Mouse (Mus musculus) liver, embryonic 14.5 days (tissue): Measurements from ENCODE around the gene Tsg101. TPM values are rescaled to one million over a fixed set of nuclear protein-coding genes. Genes with fewer than 3 reads are reported as not detected.

Experiments used
- ATAC-seq: fragments of 200-750 bp; cut with Nextera tagmentation; 2 replicates; pipeline ENCODE4 v1.8.0; 2017; ENCODE audit warnings: moderate number of reproducible peaks, mild to moderate bottlenecking, moderate library complexity; ENCODE audit not compliant: insufficient read depth
- DNase-seq, 3 experiments: peaks; one replicate each; pipeline ENCODE4 v3.0.0-alpha.2; 2012 to 2013; ENCODE audit warnings: low read depth in 3 of 3, low spot score in 3 of 3
- H3K27ac ChIP-seq: fragments of 300-500 bp; sonication (generic); 2 replicates; pipeline ENCODE4 v1.5.1; 2014; ENCODE audit warnings: moderate library complexity, mild to moderate bottlenecking, control low read depth, inconsistent platforms
- H3K27me3 ChIP-seq: fragments of 300-500 bp; sonication (generic); 2 replicates; pipeline ENCODE4 v1.6.1; 2014; ENCODE audit warnings: mild to moderate bottlenecking, low read length, moderate library complexity; ENCODE audit not compliant: control insufficient read depth, insufficient read depth
- H3K36me3 ChIP-seq: fragments of 300-500 bp; sonication (generic); replicated peaks from 2 replicates; pipeline ENCODE4 v1.6.1; 2014; ENCODE audit warnings: low read depth; ENCODE audit not compliant: control insufficient read depth, insufficient read depth
- H3K4me1 ChIP-seq, 2 experiments: fragments of 200-500 bp in 1 of 2; fragments of 300-500 bp in 1 of 2; sonication (generic) in 1 of 2; replicated peaks; 2 replicates each; pipeline ENCODE4 v1.6.1; 2012 to 2014; ENCODE audit warnings: antibody characterized with exemption in 1 of 2, inconsistent platforms in 1 of 2, low read length in 1 of 2; ENCODE audit not compliant: control insufficient read depth in 2 of 2, insufficient read depth in 2 of 2
- H3K4me2 ChIP-seq: fragments of 300-500 bp; sonication (generic); 2 replicates; pipeline ENCODE4 v1.6.1; 2014; ENCODE audit warnings: low read depth, mild to moderate bottlenecking, control low read depth, moderate library complexity
- H3K4me3 ChIP-seq, 2 experiments: fragments of 200-500 bp in 1 of 2; fragments of 300-500 bp in 1 of 2; sonication (generic) in 1 of 2; 2 replicates each; pipeline ENCODE4 v1.5.1; 2012 to 2014; ENCODE audit warnings: low read depth in 2 of 2, low read length in 2 of 2, mild to moderate bottlenecking in 2 of 2, control low read depth in 1 of 2, inconsistent platforms in 1 of 2, moderate library complexity in 1 of 2; ENCODE audit not compliant: insufficient read depth in 1 of 2
- H3K9ac ChIP-seq: fragments of 300-500 bp; sonication (generic); replicated peaks from 2 replicates; pipeline ENCODE4 v1.6.1; 2014; ENCODE audit warnings: mild to moderate bottlenecking, control low read depth, moderate library complexity
- H3K9me3 ChIP-seq: fragments of 300-500 bp; sonication (generic); 2 replicates; pipeline ENCODE4 v1.6.1; 2016; ENCODE audit warnings: low read length, mixed read lengths; ENCODE audit not compliant: control insufficient read depth
- CTCF ChIP-seq: IDR thresholded peaks from 2 replicates; pipeline ENCODE4 v1.5.1; 2016; ENCODE audit warnings: antibody characterized with exemption, low read depth, control low read depth
- EP300 ChIP-seq: IDR thresholded peaks from 2 replicates; pipeline ENCODE4 v1.6.1; 2016; ENCODE audit warnings: antibody characterized with exemption, low read depth
- WGBS: fragments of 180-500 bp; shearing (Covaris S2); extraction: QIAGEN DNeasy Blood & Tissue Kit; methylation state at CpG from one replicate; pipeline ENCODE4 v1.1.7; 2014; ENCODE audit not compliant: insufficient replicate concordance; 5-methylcytosine and 5-hydroxymethylcytosine counted together
- polyA plus RNA-seq, 2 experiments: library from polyadenylated mRNA; depleted of rRNA in 1 of 2; stranded (reverse) in 1 of 2; unstranded in 1 of 2; fragments of >200 nt; fragmentation: Nextera tagmentation in 1 of 2; extraction: Ambion mirVana in 1 of 2; gene quantifications; 2 replicates each; pipeline versions ENCODE4 v1.2.1 to v1.2.3; 2012 to 2014

Gene Tsg101
- polyA plus RNA-seq, 2 experiments = 18.8 to 67.3 TPM

DNA sequence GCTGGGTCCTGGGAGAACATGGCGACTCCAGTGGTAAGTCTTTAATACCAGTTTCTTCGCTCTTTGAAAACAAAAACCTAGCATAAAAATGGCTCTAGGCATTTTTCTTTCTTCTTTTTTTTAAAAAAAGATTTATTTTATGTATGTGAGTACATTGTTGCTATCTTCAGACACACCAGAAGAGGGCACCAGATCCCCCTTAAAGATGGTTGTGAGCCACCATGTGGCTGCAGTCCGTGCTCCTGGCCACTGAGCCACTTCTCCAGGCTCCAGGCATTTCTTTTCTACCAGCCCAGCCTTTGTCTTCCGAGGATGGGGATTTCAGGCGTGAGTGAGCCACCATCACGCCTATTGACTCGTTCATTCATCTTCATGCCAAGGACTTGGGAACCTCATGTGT is 68.7 kb downstream of the Tsg101 start:
- Histone ChIP-seq H3K27ac (no peak overlapping the region), H3K27me3 (no peaks in the 10 kb centered on the region), H3K9ac (no peak overlapping the region), H3K4me1 (peaks cover 0 to 6% of the 10 kb centered on the region in 2 experiments; a peak in 1 of 4 replicates), H3K9me3 (no peaks in the 10 kb centered on the region), H3K4me2 (no peak overlapping the region), H3K4me3 (no peak overlapping the region), H3K36me3 (peaks cover 71% of the 10 kb centered on the region)
- TF ChIP-seq EP300 = no peak
- TF ChIP-seq CTCF = peak; percentile 32; the same call in 1 of the 2 replicates
- no peak for ATAC-seq
- DNase-seq = no peak
- WGBS = 76% methylated on average over 7 of the region's 7 CpGs

DNA sequence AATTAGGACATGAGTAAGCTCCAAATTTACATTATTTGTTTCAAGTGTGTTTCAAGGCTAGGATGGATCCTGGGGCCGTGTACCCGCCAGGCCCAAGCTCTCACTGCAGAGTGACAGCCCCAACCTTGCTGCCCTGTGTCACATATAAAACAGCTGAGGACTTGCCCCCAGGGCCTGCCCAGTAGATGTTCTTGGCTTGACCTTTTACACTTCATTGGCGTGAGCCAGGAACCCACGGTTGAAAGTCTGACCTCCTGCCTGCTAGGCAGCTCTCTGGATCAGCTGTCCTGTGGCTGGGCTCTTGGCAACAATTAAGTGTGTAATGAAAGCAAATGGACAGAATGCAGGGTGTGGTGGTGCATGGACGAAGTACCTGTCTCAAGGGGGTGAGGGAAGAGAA is 70.5 kb downstream of the Tsg101 start:
- H3K4me2 ChIP-seq = no peak overlapping the region
- ATAC-seq = no peak
- no peaks in the 10 kb centered on the region for H3K9me3 ChIP-seq
- DNase-seq = no peak
- peaks cover 0 to 15% of the 10 kb centered on the region in 2 experiments; a peak in 3 of 4 replicates for H3K4me1 ChIP-seq
- no peak overlapping the region for H3K9ac ChIP-seq
- H3K27me3 ChIP-seq = no peaks in the 10 kb centered on the region
- H3K36me3 ChIP-seq = peaks cover 60% of the 10 kb centered on the region
- 81% methylated on average over 5 of the region's 5 CpGs for WGBS
- TF ChIP-seq EP300 (no peak), CTCF (no peak)
- H3K4me3 ChIP-seq = no peak overlapping the region
- H3K27ac ChIP-seq = no peak overlapping the region

DNA sequence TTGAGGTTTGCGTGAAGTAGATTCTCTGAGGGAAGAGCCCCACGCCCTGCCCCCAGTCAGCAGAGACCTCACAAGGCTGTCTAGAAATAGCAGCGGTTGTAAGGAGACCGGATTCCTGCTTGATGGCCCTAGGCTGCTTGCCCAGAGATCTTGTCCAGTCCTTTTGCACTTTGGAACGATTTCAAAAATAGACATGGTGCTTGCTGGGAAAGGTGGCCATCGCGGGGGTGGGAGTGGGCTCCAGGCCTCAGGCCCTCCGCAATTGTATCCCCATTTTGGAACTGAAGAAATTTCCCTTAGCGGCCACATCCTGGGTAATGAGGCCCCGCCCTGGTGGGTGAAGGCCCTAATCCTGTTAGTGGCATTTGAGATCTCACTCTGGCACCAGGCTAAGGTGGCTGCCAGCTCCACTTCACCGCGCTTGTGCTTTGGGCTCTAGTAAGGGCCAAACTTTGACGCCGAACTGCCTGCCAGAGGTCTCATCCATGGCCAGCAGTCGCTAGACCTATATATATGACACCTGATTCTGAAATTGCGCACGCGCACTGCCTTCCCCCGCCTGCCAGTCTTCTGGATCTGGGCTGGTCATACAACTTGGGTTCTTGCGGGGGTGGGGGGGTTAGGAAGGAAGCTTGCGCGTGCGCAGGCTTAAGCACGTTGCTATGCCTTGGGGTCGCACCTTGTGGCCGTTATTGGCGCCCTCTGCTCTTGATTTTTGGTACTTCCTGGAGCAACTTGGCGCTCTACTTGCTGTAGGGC is 73.1 kb downstream of the Tsg101 start:
- Histone ChIP-seq H3K4me3 (peak overlapping the region; percentile 61 to 87), H3K27me3 (no peaks in the 10 kb centered on the region), H3K9ac (peak overlapping the region; percentile 71), H3K4me2 (peak overlapping the region; percentile 68), H3K4me1 (peaks cover 0 to 15% of the 10 kb centered on the region in 2 experiments; a peak in 3 of 4 replicates), H3K27ac (peak overlapping the region; percentile 0), H3K9me3 (no peaks in the 10 kb centered on the region), H3K36me3 (peaks cover 38% of the 10 kb centered on the region)
- peak; percentile 42 to 61 (median 53) for DNase-seq
- TF ChIP-seq EP300 (no peak), CTCF (peak; percentile 49)
- peak; percentile 49 for ATAC-seq
- under 1% methylated on average over 28 of the region's 28 CpGs for WGBS

DNA sequence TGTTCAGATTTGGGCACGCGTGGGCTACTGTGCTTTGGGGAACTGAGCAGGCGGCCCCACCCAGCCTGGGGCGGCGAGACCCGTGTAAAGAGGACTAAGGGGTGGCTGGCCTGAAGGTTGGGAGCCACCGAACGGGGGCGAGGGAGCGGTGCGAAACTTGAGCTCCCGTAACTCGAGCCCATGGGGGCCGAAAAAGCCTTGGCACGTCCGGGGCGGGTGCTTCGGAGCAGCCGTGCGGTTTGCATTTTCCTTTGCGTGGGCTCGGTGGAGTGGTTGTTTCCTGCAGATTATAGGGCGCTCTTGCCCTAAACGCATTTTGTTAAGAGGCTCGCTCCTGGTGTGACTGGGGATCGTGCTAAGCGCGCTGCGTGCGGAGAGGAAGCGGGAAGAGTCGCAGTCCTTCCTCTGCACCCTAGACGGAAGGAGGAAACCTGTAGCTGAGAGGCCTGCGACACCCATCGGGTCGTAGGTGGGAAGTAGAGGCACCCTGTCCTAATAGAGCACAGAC is 73.7 kb downstream of the Tsg101 start:
- peaks cover 0 to 15% of the 10 kb centered on the region in 2 experiments; a peak in 3 of 4 replicates for H3K4me1 ChIP-seq
- H3K27me3 ChIP-seq = no peaks in the 10 kb centered on the region
- TF ChIP-seq CTCF = no peak
- TF ChIP-seq EP300 = no peak
- peaks cover 32% of the 10 kb centered on the region for H3K36me3 ChIP-seq
- ATAC-seq = peak; percentile 22; the same call in 1 of the 2 replicates
- H3K9ac ChIP-seq = peak overlapping the region; percentile 71
- peak overlapping the region; percentile 0 for H3K27ac ChIP-seq
- DNase-seq = no peak
- no peaks in the 10 kb centered on the region for H3K9me3 ChIP-seq
- under 1% methylated on average over 36 of the region's 36 CpGs for WGBS
- peak overlapping the region; percentile 61 to 87 for H3K4me3 ChIP-seq
- H3K4me2 ChIP-seq = peak overlapping the region; percentile 68
